Mouse (Mus musculus) MEL (cell line): ENCODE measurements around the gene Cdk2ap1. TPM values are rescaled to one million over a fixed set of nuclear protein-coding genes. Genes with fewer than 3 reads are reported as not detected.

Experiments used
- DNase-seq: peaks from one replicate; pipeline ENCODE4 v3.0.0; 2011; ENCODE audit warnings: low read depth, low spot score
- H3K27ac ChIP-seq: 2 replicates; pipeline ENCODE4 v1.5.1; 2012; ENCODE audit warnings: low read depth, mild to moderate bottlenecking, control low read depth, low read length, moderate library complexity; ENCODE audit not compliant: control insufficient read depth
- H3K27me3 ChIP-seq, 2 experiments: fragments of 150-350 bp in 1 of 2; sonication (generic) in 1 of 2; 2 replicates each; pipeline ENCODE4 v1.6.1; 2012; ENCODE audit warnings: low read length in 2 of 2, mild to moderate bottlenecking in 2 of 2, improper control_type of control experiment in 1 of 2, moderate library complexity in 1 of 2; ENCODE audit not compliant: insufficient read depth in 2 of 2, control insufficient read depth in 1 of 2
- H3K36me3 ChIP-seq, 2 experiments: 2 replicates each; pipeline ENCODE4 v1.6.1; 2012 to 2014; ENCODE audit warnings: low read length in 2 of 2, improper control_type of control experiment in 1 of 2, inconsistent platforms in 1 of 2, mild to moderate bottlenecking in 1 of 2; ENCODE audit not compliant: insufficient read depth in 2 of 2, control insufficient read depth in 1 of 2
- H3K4me1 ChIP-seq, 2 experiments: fragments of 150-350 bp in 1 of 2; sonication (generic) in 1 of 2; 2 replicates each; pipeline ENCODE4 v1.6.1; 2012; ENCODE audit warnings: low read length in 2 of 2, improper control_type of control experiment in 1 of 2, mild to moderate bottlenecking in 1 of 2; ENCODE audit not compliant: insufficient read depth in 2 of 2, control insufficient read depth in 1 of 2
- H3K4me3 ChIP-seq, 2 experiments: fragments of 150-350 bp in 1 of 2; sonication (generic) in 1 of 2; 2 replicates each; pipeline ENCODE4 v1.5.1; 2012; ENCODE audit warnings: low read depth in 2 of 2, low read length in 2 of 2, mild to moderate bottlenecking in 2 of 2, moderate library complexity in 2 of 2, control low read depth in 1 of 2, improper control_type of control experiment in 1 of 2; ENCODE audit not compliant: control insufficient read depth in 1 of 2, insufficient read depth in 1 of 2
- H3K79me2 ChIP-seq: 2 replicates; pipeline ENCODE4 v1.6.1; 2012; ENCODE audit warnings: mild to moderate bottlenecking, low read length, moderate library complexity; ENCODE audit not compliant: control insufficient read depth, poor library complexity, insufficient read depth
- H3K9ac ChIP-seq: 2 replicates; pipeline ENCODE4 v1.6.1; 2012; ENCODE audit warnings: low read depth, mild to moderate bottlenecking, control low read depth, low read length, moderate library complexity; ENCODE audit not compliant: control insufficient read depth, poor library complexity, severe bottlenecking
- H3K9me3 ChIP-seq: fragments of 150-350 bp; sonication (generic); replicated peaks from 2 replicates; pipeline ENCODE4 v1.6.1; 2012; ENCODE audit warnings: mild to moderate bottlenecking, low read length, improper control_type of control experiment, moderate library complexity; ENCODE audit not compliant: insufficient read depth
- BHLHE40 ChIP-seq: IDR thresholded peaks from 2 replicates; pipeline ENCODE4 v1.6.1; 2012; ENCODE audit warnings: low read depth, mild to moderate bottlenecking, inconsistent platforms, low read length, improper control_type of control experiment, borderline replicate concordance
- CHD1 ChIP-seq: IDR thresholded peaks from 2 replicates; pipeline ENCODE4 v1.6.1; 2012; ENCODE audit warnings: low read depth, mild to moderate bottlenecking, inconsistent platforms, low read length, improper control_type of control experiment
- CTCF ChIP-seq, 3 experiments: IDR thresholded peaks in 2 of 3; conservative IDR thresholded peaks in 1 of 3; 2 replicates each; pipeline ENCODE4 v1.5.1; 2011 to 2012; ENCODE audit warnings: low read length in 3 of 3, low read depth in 2 of 3, mild to moderate bottlenecking in 2 of 3, improper control_type of control experiment in 1 of 3, inconsistent platforms in 1 of 3, mixed read lengths in 1 of 3, moderate library complexity in 1 of 3; ENCODE audit not compliant: control insufficient read depth in 1 of 3, insufficient read depth in 1 of 3, poor library complexity in 1 of 3, severe bottlenecking in 1 of 3
- ELF1 ChIP-seq: IDR thresholded peaks from 2 replicates; pipeline ENCODE4 v1.6.1; 2014; ENCODE audit warnings: low read depth, mild to moderate bottlenecking, inconsistent platforms, low read length, improper control_type of control experiment, moderate library complexity
- EP300 ChIP-seq, 2 experiments: IDR thresholded peaks; 2 replicates each; pipeline ENCODE4 v1.6.1; 2011; ENCODE audit warnings: improper control_type of control experiment in 2 of 2, low read length in 2 of 2, low read depth in 1 of 2, mild to moderate bottlenecking in 1 of 2
- ETS1 ChIP-seq: IDR thresholded peaks from 2 replicates; pipeline ENCODE4 v1.6.1; 2012; ENCODE audit warnings: low read depth, mild to moderate bottlenecking, inconsistent platforms, low read length, improper control_type of control experiment, moderate library complexity
- KAT2A ChIP-seq: conservative IDR thresholded peaks from 2 replicates; pipeline ENCODE4 v1.6.1; 2012; ENCODE audit warnings: low read depth, low read length, improper control_type of control experiment, inconsistent platforms
- MAFK ChIP-seq: IDR thresholded peaks from 2 replicates; pipeline ENCODE4 v1.6.1; 2011; ENCODE audit warnings: low read depth, mild to moderate bottlenecking, low read length, improper control_type of control experiment, borderline replicate concordance
- MAX ChIP-seq: IDR thresholded peaks from 2 replicates; pipeline ENCODE4 v1.6.1; 2011; ENCODE audit warnings: low read length, improper control_type of control experiment
- MAZ ChIP-seq: IDR thresholded peaks from 2 replicates; pipeline ENCODE4 v1.6.1; 2012; ENCODE audit warnings: low read depth, mild to moderate bottlenecking, inconsistent platforms, low read length, improper control_type of control experiment
- MEF2A ChIP-seq: IDR thresholded peaks from 2 replicates; pipeline ENCODE4 v1.6.1; 2014; ENCODE audit warnings: low read depth, mild to moderate bottlenecking, inconsistent platforms, low read length, improper control_type of control experiment; ENCODE audit not compliant: poor library complexity, insufficient replicate concordance, severe bottlenecking; ENCODE audit errors: extremely low read depth
- MXI1 ChIP-seq: IDR thresholded peaks from 2 replicates; pipeline ENCODE4 v1.6.1; 2011; ENCODE audit warnings: mild to moderate bottlenecking, low read depth, low read length, improper control_type of control experiment
- MYB ChIP-seq: IDR thresholded peaks from 2 replicates; pipeline ENCODE4 v1.6.1; 2011; ENCODE audit warnings: mild to moderate bottlenecking, low read depth, low read length, improper control_type of control experiment
- MYC ChIP-seq: IDR thresholded peaks from 2 replicates; pipeline ENCODE4 v1.6.1; 2011; ENCODE audit warnings: low read depth, mild to moderate bottlenecking, low read length, improper control_type of control experiment, moderate library complexity
- POLR2A ChIP-seq, 2 experiments: IDR thresholded peaks; 2 replicates each; pipeline ENCODE4 v1.6.1; 2011 to 2012; ENCODE audit warnings: low read length in 2 of 2, mild to moderate bottlenecking in 2 of 2, control low read depth in 1 of 2, improper control_type of control experiment in 1 of 2, low read depth in 1 of 2, moderate library complexity in 1 of 2; ENCODE audit not compliant: control insufficient read depth in 1 of 2, insufficient read depth in 1 of 2, poor library complexity in 1 of 2
- POLR2AphosphoS2 ChIP-seq: IDR thresholded peaks from 2 replicates; pipeline ENCODE4 v1.6.1; 2011; ENCODE audit warnings: low read length, improper control_type of control experiment
- POLR2AphosphoS5 ChIP-seq: IDR thresholded peaks from 2 replicates; pipeline ENCODE4 v1.6.1; 2012; ENCODE audit warnings: low read depth, borderline replicate concordance, mild to moderate bottlenecking, inconsistent platforms, low read length, moderate library complexity, mixed read lengths
- SIN3A ChIP-seq: IDR thresholded peaks from 2 replicates; pipeline ENCODE4 v1.6.1; 2012; ENCODE audit warnings: low read length, improper control_type of control experiment, inconsistent platforms
- TAL1 ChIP-seq: IDR thresholded peaks from 2 replicates; pipeline ENCODE4 v1.6.1; 2012; ENCODE audit warnings: mild to moderate bottlenecking, inconsistent platforms, low read length, moderate library complexity, mixed read lengths
- TBP ChIP-seq: IDR thresholded peaks from 2 replicates; pipeline ENCODE4 v1.8.0; 2011; ENCODE audit warnings: low read depth, low read length, improper control_type of control experiment
- TCF12 ChIP-seq: IDR thresholded peaks from 2 replicates; pipeline ENCODE4 v1.6.1; 2014; ENCODE audit warnings: low read depth, mild to moderate bottlenecking, inconsistent platforms, low read length, improper control_type of control experiment, moderate library complexity
- UBTF ChIP-seq: IDR thresholded peaks from 2 replicates; pipeline ENCODE4 v1.6.1; 2012; ENCODE audit warnings: low read depth, mild to moderate bottlenecking, inconsistent platforms, low read length, improper control_type of control experiment, moderate library complexity, borderline replicate concordance; ENCODE audit not compliant: insufficient read depth
- USF1 ChIP-seq: IDR thresholded peaks from 2 replicates; pipeline ENCODE4 v1.6.1; 2014; ENCODE audit warnings: low read depth, mild to moderate bottlenecking, inconsistent platforms, low read length, improper control_type of control experiment, moderate library complexity
- ZC3H11A ChIP-seq: IDR thresholded peaks from 2 replicates; pipeline ENCODE4 v1.6.1; 2012; ENCODE audit warnings: low read depth, mild to moderate bottlenecking, inconsistent platforms, low read length, improper control_type of control experiment
- ZMIZ1 ChIP-seq: IDR thresholded peaks from 2 replicates; pipeline ENCODE4 v1.6.1; 2012; ENCODE audit warnings: low read depth, mild to moderate bottlenecking, inconsistent platforms, low read length, improper control_type of control experiment, moderate library complexity
- ZNF384 ChIP-seq: IDR thresholded peaks from 2 replicates; pipeline ENCODE4 v1.6.1; 2012; ENCODE audit warnings: low read depth, mild to moderate bottlenecking, inconsistent platforms, low read length, improper control_type of control experiment
- polyA plus RNA-seq, 2 experiments: library from polyadenylated mRNA; stranded (reverse) in 1 of 2; unstranded in 1 of 2; fragments of >175 nt in 1 of 2; fragments of >200 nt in 1 of 2; gene quantifications; 2 replicates each; pipeline versions ENCODE4 v1.2.1 to v1.2.4; 2012; ENCODE audit warnings: low replicate concordance in 2 of 2, low read depth in 1 of 2; ENCODE audit not compliant: insufficient read length in 2 of 2, insufficient read depth in 1 of 2, missing spikeins in 1 of 2
- total RNA-seq: library from RNA; depleted of rRNA; stranded (reverse); fragments of 300-350 nt; gene quantifications from 2 replicates; pipeline ENCODE4 v1.2.3, GENCODE M21; 2012

The Cdk2ap1 gene
- total and polyA plus RNA-seq, 3 experiments, result 110 to 430 TPM; not detected in 1

DNA sequence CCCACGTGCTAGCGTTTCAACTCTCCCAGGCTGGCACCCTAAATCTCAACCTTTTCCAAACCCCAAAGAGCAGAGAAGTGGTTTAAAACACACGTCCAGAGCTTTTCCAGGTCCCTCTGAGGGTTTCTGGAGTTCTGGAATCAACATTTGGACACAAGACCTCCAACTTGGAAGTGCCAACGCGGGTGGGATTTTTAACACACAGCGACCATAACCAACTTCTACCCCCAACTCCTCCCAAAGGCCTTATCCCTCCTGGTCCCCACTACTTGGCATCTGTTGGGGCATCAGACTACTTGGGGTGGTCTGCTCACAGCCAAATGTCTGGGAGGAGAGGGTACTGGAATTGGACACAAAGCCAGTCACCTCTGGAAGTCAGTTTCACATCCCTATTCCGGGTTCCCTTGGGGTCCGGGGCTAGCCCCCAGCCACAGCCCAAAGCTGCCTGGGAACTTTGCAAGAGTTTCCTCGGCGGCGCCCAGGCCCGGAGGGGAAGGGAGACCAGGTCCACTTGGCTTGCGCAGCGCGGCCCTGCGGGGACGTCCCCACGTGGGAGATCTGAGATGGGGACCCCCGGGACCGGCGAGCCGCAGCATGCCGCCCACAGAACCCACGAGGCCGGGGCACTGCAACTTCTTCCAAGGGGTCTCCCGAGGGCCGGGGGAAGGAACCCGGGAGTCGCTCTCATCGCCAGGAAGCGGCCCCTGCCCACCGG lies 9.7 kb downstream of the Cdk2ap1 start:
- peak overlapping the region; percentile 89 to 96 for H3K4me3 ChIP-seq
- TF ChIP-seq MXI1, result no peak; the same call in 1 of the 2 replicates
- no peak for TF ChIP-seq TBP
- TF ChIP-seq POLR2A (IDR thresholded peaks at IDR 0.05; ENCODE audit: control insufficient read depth in 1 of 2, insufficient read depth in 1 of 2, low read depth in 1 of 2, low read length in 2 of 2, poor library complexity in 1 of 2), result no peak; a peak in 1 of 4 replicates
- TF ChIP-seq KAT2A, result no peak
- no peak for TF ChIP-seq POLR2AphosphoS5
- no peak for TF ChIP-seq ZC3H11A
- TF ChIP-seq SIN3A, result 0 out of 2 replicates have a peak, but pooled peaks have one; percentile 9
- no peak for TF ChIP-seq ELF1
- TF ChIP-seq CTCF (IDR thresholded peaks at IDR 0.05 in 2 of 3, conservative IDR thresholded peaks at IDR 0.05 in 1 of 3; ENCODE audit: control insufficient read depth in 1 of 3, insufficient read depth in 1 of 3, low read depth in 2 of 3, low read length in 3 of 3, poor library complexity in 1 of 3, severe bottlenecking in 1 of 3), result no peak
- TF ChIP-seq MEF2A, result no peak
- TF ChIP-seq MYB, result no peak
- peak; percentile 21 for TF ChIP-seq MAX
- H3K27ac ChIP-seq, result peak overlapping the region; percentile 71
- H3K4me1 ChIP-seq, result peaks cover 2 to 11% of the 10 kb centered on the region in 2 experiments
- peak overlapping the region; percentile 99 for H3K9ac ChIP-seq
- H3K27me3 ChIP-seq, result no peaks in the 10 kb centered on the region
- peaks cover 3 to 10% of the 10 kb centered on the region in 2 experiments for H3K36me3 ChIP-seq
- peaks cover 45% of the 10 kb centered on the region for H3K79me2 ChIP-seq
- no peaks in the 10 kb centered on the region for H3K9me3 ChIP-seq
- DNase-seq, result peak; percentile 49

DNA sequence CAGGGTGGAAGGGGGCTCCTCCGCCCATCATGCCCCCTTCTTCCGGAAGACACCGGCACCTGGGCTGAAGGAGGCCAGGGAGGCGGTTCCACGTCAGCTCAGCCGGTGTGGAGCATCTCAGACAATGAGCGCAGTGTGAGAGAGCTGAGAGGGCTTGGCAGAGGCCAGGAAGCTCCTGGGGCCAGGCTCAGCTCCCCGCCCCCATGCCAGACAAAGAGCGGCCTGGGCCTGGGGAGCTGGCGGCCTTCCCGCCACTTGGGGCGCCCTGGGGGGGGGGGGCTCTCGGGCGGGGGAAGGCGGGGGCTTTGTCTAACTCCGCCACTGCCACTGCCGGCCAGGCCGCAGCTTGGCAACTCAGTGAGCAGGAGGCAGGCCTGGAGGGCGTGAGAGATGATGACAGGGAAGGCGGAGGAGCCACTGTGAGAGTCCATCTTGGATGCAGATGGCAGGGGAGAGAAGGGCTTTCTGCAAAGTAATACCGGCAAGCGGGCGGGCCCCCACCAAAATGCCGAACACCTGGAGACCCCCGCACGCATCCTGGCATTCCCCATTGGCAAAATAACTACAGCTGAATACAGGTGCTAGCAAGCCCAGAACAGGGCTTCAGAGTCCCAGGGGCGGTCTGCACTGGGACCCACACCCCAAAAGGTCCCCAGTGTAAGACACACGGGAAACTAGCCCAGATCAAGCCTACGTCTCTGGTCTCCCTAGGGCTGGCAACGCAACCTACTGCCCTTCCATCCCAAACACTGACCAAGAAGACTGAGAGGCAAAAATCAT lies 10.6 kb downstream of the Cdk2ap1 start:
- H3K27me3 ChIP-seq, result no peaks in the 10 kb centered on the region
- H3K4me1 ChIP-seq, result peaks cover 2 to 11% of the 10 kb centered on the region in 2 experiments
- peaks cover 7 to 10% of the 10 kb centered on the region in 2 experiments for H3K36me3 ChIP-seq
- no peaks in the 10 kb centered on the region for H3K9me3 ChIP-seq
- H3K9ac ChIP-seq, result peak overlapping the region; percentile 99
- TF ChIP-seq MAZ, result no peak
- TF ChIP-seq EP300 (IDR thresholded peaks at IDR 0.05; ENCODE audit: low read depth in 1 of 2, low read length in 2 of 2), result no peak
- TF ChIP-seq CTCF (IDR thresholded peaks at IDR 0.05 in 2 of 3, conservative IDR thresholded peaks at IDR 0.05 in 1 of 3; ENCODE audit: control insufficient read depth in 1 of 3, insufficient read depth in 1 of 3, low read depth in 2 of 3, low read length in 3 of 3, poor library complexity in 1 of 3, severe bottlenecking in 1 of 3), result peak in 2 of 3 experiments; percentile 2 to 28; a peak in 3 of 6 replicates
- TF ChIP-seq POLR2AphosphoS2, result no peak
- TF ChIP-seq UBTF, result no peak
- TF ChIP-seq CHD1, result no peak
- TF ChIP-seq KAT2A, result no peak
- TF ChIP-seq BHLHE40, result no peak
- no peak for TF ChIP-seq MYC
- no peak for TF ChIP-seq MAX
- no peak for TF ChIP-seq ETS1
- TF ChIP-seq SIN3A, result no peak
- TF ChIP-seq USF1, result no peak
- no peak for TF ChIP-seq TCF12
- TF ChIP-seq ZNF384, result no peak
- TF ChIP-seq ELF1, result no peak
- no peak for TF ChIP-seq MAFK
- TF ChIP-seq TAL1, result no peak
- TF ChIP-seq ZMIZ1, result 0 out of 2 replicates have a peak, but pooled peaks have one; percentile 37
- TF ChIP-seq MEF2A, result no peak
- TF ChIP-seq POLR2A (IDR thresholded peaks at IDR 0.05; ENCODE audit: control insufficient read depth in 1 of 2, insufficient read depth in 1 of 2, low read depth in 1 of 2, low read length in 2 of 2, poor library complexity in 1 of 2), result peak in 1 of 2 experiments; percentile 25; a peak in 1 of 4 replicates
- H3K27ac ChIP-seq, result peak overlapping the region; percentile 71
- peaks cover 45% of the 10 kb centered on the region for H3K79me2 ChIP-seq
- peak; percentile 64 for DNase-seq
- peak overlapping the region; percentile 89 to 96 for H3K4me3 ChIP-seq
